Mouse (Mus musculus) kidney, postnatal 14 days (tissue): Measurements from ENCODE around the gene Aplf.
A peak's percentile ranks its signal among the peaks of the same experiment; 100 is the strongest.

Experiments
- DNase-seq: peaks from one replicate; pipeline ENCODE4 v3.0.0; 2022; ENCODE audit warnings: mixed read lengths

The Aplf gene

DNA sequence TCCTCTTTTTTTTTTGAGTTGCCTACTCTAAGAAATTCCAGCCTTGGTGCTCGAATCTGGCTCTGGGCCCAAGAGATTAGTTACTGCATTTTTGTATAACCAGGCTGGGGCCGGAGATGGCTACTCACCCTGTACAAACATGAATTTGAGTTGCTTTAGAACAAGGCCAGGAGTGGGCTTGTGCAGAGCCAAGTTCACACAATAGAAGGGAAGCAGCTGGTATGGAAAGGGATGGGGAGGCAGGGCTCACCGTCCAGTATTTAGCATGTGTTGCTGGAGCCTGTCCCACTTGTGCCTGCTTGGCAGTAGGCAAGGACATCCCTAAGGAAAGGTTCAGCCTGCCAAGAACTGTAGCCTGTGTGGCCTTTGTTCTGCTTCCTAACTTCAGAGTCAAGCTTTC is 50.7 kb downstream of the Aplf start:
- peak; percentile 57 for DNase-seq

DNA sequence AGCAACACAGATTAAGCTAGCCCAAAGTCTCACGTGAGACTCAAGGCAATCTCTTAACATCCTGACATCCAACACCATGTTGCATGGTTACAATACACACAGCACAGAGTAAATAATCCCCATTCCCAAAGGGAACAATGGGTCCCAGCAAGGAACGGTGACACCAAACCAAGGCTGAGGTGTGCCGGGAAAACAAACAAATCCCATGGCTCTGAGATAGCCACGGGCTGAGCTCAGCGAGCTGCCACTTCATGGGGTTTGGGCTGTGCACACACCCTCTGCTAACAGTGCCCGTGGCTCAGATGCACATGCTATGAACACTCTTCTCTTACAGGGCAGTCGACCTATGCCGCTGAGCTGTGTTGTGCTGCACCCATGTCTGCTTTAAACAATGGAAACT is 54.0 kb downstream of the Aplf start:
- no peak for DNase-seq

GRCm38 (mm10) chr6:87615696-87616083 is 56.3 kb downstream of the Aplf start:
- DNase-seq, result no peak

DNA sequence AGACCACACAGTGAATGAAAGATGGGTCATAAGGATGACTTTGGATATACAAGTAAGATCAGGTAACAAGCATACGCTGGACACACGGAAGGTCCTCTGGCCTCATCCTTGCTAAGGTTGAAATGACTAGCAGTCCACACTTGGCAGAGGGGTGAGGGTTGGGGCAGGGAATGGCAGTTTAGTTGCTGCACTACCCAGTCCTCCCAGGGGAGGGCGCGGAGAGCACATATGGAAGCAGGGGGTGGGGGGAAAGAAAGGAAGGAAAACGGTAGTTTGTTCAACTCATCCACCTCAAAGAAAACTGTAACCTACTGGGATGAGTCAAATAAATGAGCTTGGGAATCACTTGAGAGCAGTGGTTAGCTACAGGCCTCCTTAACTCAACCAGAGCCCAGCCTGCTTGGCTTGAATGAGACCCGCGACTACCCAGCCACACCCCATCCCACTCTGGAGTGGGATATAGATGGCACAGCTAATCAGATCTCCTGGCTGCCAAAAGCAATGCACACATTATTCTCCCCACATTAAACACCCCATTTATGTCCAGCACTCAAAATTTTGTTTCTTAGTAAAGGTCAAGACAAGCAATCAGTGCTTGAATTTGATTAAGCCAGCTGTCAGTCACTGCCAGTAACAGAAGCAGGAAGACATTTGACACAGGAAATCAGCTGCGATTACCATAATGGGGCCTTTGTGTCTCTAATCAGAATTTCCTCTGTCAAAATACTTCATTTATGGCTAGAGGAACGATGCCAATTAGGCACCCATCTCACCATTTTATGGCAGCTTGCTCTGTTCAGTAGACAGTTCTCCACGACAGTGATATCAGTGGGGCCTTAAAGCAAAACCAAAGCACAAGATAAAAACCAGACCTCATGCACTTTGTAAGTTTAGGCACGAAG is 56.9 kb downstream of the Aplf start:
- peak; percentile 59 for DNase-seq

- peak; percentile 27 for DNase-seq
Measured at GRCm38 (mm10) chr6:87599825-87600224, 72.2 kb downstream of the Aplf start.

DNA sequence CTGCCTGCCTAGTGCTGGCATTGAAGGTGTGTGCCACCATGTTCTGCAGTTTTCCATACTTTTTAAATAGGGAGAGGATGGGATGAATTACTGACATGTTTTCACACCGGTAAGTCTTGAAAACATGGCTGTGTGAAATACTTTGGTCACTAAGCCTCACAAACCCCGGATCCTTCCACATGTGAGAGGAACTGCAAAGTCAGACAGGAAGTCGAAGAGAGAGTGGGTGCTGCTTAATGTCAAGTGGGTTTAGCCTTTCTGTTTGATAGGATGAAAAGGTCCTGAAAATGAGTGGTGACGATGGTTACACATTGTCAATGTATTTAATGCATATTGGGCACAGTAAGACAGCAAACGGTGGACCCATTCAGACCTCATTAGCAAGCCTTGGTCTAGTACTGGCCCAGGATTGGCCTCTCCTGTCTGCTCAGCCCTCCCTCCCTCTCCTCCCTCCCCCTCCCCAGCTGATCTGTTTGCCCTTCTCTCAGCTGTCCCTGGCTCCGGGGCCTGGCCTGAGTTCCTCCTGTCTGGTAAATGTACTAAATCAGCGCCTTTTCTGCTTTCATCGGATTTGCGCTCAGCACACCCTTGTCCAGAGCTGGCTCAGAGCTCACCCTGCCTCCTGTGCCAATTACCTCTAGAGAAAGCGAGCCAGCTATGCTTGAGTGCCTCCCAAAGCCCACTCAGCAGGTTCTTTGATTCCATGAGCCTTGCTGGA is 74.7 kb downstream of the Aplf start:
- DNase-seq, result peak; percentile 77

DNA sequence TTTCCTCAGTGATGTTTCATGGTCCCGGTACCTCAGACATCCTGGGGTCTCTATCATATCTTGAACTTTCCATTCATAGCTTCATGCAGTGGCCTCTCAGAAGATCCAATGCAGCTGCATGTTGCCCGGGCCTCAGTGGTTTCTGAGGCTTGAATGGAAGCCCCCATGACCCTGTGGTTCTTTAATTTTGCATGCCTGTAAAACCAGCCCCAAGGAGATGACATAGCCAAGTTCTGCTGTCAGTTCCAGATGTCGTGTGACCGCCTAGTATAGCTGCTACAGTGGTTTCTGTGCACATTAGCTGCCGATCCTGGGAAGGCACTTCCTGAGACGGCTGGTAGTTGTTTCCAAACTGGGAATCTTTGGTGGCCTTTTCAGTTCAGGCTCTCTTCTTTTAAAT is 77.8 kb downstream of the Aplf start:
- no peak for DNase-seq

DNA sequence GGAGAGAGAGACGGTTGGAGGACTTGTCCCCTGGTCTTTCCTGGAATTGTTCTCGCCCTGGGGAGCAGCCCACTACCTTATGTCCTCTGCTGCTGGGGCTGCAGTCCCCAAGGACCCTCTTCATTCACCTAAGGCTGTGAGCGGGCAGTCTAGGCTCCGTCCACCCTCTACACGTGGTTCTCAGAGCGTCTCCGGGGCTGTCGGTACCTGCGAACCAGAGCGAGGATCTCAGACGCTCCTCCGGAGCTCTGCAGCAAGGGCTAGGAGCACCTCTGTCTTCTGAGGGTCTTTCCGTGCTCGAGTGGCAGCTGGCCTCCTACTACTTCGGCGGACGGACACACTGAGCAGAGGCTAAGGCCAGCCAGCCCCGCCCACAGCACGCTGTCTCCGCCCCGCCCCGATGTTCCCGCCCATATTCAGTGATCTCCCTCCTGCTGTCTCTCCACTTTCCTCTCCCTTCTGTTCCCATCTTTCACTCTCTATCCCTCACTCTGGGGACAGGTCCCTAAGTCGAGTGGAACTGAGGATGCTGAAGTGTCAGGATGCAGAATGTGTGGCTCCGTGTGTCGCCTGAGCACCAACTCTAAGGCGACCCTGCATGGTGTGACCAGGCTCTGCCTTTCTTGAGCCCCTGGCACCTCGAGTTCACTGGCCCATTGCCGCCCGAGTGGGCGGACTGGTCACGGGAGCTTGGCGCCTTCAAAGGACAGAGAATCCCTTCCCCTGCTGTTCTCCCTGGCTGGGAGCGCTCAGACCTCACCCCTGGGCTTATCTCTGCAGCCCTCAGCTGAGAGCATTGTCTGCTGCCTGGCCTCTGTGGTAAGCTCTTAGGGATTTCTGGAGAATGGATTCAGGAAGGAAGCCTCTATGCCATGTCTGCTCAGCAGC is 81.4 kb downstream of the Aplf start, which contains the start of gene Prokr1:
TSS of gene Prokr1 (minus strand) at position 350 of the 888 bp plus-strand sequence.
- peak; percentile 70 for DNase-seq

- no peak for DNase-seq
Measured at GRCm38 (mm10) chr6:87589718-87590393, 82.1 kb downstream of the Aplf start.

- no peak for DNase-seq
Measured at GRCm38 (mm10) chr6:87583991-87584390, 88.0 kb downstream of the Aplf start.

DNA sequence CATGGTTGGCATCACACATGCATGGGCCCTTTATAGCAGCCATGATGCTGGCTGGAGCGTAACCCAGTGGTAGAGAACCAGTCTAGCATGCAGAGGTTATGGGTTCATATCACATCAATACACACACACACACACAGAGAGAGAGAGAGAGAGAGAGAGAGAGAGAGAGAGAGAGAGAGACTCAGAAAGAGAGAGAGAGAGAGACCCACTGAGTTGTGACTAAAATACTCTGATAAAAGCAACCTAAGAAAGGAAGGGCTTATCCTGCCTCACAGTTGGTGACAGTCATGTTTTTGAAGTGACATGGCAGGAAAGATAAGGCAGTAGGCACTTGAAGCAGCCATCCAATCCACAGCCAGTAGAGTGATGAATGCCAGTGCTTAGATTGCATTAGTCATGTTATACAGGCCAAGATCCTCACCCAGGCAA is 88.8 kb downstream of the Aplf start:
- no peak for DNase-seq

DNA sequence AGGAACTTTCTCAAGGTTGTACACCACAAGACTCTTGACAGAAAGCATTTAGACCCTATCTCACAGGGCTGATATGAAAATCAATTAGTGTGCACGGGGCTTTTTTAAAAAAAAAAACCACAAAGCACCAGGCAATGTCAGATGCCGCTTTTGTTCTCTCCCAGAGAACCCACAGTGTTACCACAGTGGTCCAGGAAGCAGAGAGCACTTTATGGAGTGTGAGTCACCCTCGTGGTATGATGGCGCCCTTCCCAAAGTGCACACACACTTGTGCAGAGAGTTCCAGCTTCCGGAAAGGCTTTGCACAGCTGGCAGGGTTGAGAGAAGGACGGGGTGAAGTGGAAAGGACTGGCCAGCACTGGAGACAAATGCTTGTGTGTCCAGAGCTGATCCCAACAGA is 89.5 kb downstream of the Aplf start:
- DNase-seq, result peak; percentile 29

DNA sequence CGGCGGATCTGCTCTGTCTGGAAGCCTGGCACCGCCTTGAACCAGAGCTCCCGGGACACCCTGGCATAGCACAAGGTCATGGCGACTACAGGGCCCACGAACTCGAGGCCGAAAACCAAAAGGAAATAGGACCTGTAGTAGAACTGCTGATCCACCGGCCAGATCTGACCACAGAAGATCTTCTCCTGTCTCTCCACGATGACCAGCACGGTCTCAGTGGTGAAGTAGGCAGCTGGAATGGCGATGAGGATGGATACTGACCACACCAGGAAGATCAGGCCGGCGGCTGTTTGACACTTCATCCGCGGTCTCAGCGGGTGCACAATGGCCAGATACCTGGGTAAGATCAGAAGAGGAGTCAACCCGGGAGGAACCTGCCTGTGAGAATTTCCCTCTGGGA is 90.4 kb downstream of the Aplf start:
- no peak for DNase-seq

GRCm38 (mm10) chr6:87581071-87581470 is 90.9 kb downstream of the Aplf start:
- no peak for DNase-seq
